Mouse (Mus musculus) MEL-GATA-1-ER (cell line): ENCODE data around the gene Gm11034.

Source experiments
- DNase-seq: peaks from one replicate; pipeline ENCODE4 v3.0.0-alpha.2; 2012; ENCODE audit warnings: low read depth; ENCODE audit errors: extremely low read depth

The Gm11034 gene

GRCm38 (mm10) chr8:72211846-72212245 is 1.6 kb downstream of the Gm11034 start:
- DNase-seq = no peak

GRCm38 (mm10) chr8:72210710-72211109 is 2.7 kb downstream of the Gm11034 start:
- no peak for DNase-seq

GRCm38 (mm10) chr8:72210222-72210621 is 3.2 kb downstream of the Gm11034 start:
- no peak for DNase-seq

- DNase-seq = no peak
Observed at GRCm38 (mm10) chr8:72208582-72208981, 4.9 kb downstream of the Gm11034 start.

GRCm38 (mm10) chr8:72197997-72198396 is 15.4 kb downstream of the Gm11034 start:
- DNase-seq = no peak

- no peak for DNase-seq
Observed at GRCm38 (mm10) chr8:72192065-72192464, 21.4 kb downstream of the Gm11034 start.

- DNase-seq = no peak
Observed at GRCm38 (mm10) chr8:72190215-72190539, 23.3 kb downstream of the Gm11034 start.

- no peak for DNase-seq
Observed at GRCm38 (mm10) chr8:72189417-72190214, 23.8 kb downstream of the Gm11034 start, which contains the start of gene Hsh2d. Gene Hsh2d (plus strand): TSS chr8:72189638.

GRCm38 (mm10) chr8:72187793-72188331 is 25.6 kb downstream of the Gm11034 start:
- DNase-seq = no peak

- DNase-seq = peak; percentile 71
Observed at GRCm38 (mm10) chr8:72183554-72184202, 29.8 kb downstream of the Gm11034 start.

GRCm38 (mm10) chr8:72177346-72177925 is 36.0 kb downstream of the Gm11034 start:
- no peak for DNase-seq

- no peak for DNase-seq
Observed at GRCm38 (mm10) chr8:72169681-72170249, 43.7 kb downstream of the Gm11034 start.

- DNase-seq = peak; percentile 76
Observed at GRCm38 (mm10) chr8:72169098-72169668, 44.3 kb downstream of the Gm11034 start.
